Mouse (Mus musculus): ENCODE data around the gene 2310030G06Rik.

2310030G06Rik gene

GRCm38 (mm10) chr9:50698418-50699409, 47.6 kb downstream of the 2310030G06Rik start:
- peak; percentile 30 for DNase-seq (ENCODE audit: low read depth, low spot score)
- no peaks in the 10 kb centered on the region for H3K36me3 ChIP-seq (ENCODE audit: control insufficient read depth, insufficient read depth, low read length, poor library complexity, severe bottlenecking)
- H3K27me3 ChIP-seq (ENCODE audit: control insufficient read depth, insufficient read depth, low read length, poor library complexity, severe bottlenecking): no peaks in the 10 kb centered on the region; the same call in 1 of the 2 replicates

GRCm38 (mm10) chr9:50697706-50698041, 48.7 kb downstream of the 2310030G06Rik start:
- no peaks in the 10 kb centered on the region for H3K36me3 ChIP-seq (ENCODE audit: control insufficient read depth, insufficient read depth, low read length, poor library complexity, severe bottlenecking)
- no peak for DNase-seq (ENCODE audit: low read depth, low spot score)
- H3K27me3 ChIP-seq (ENCODE audit: control insufficient read depth, insufficient read depth, low read length, poor library complexity, severe bottlenecking): no peaks in the 10 kb centered on the region; the same call in 1 of the 2 replicates

- Histone ChIP-seq H3K36me3 (ENCODE audit: control insufficient read depth, insufficient read depth, low read length, poor library complexity, severe bottlenecking) (no peaks in the 10 kb centered on the region), H3K27me3 (ENCODE audit: control insufficient read depth, insufficient read depth, low read length, poor library complexity, severe bottlenecking) (no peaks in the 10 kb centered on the region; the same call in 1 of the 2 replicates)
- DNase-seq (ENCODE audit: low read depth, low spot score): no peak
Measured at GRCm38 (mm10) chr9:50696851-50697705, 49.3 kb downstream of the 2310030G06Rik start.

- DNase-seq (ENCODE audit: low read depth, low spot score): no peak
Measured at GRCm38 (mm10) chr9:50695153-50695552, 51.2 kb downstream of the 2310030G06Rik start.

GRCm38 (mm10) chr9:50693631-50694030, 52.7 kb downstream of the 2310030G06Rik start:
- Histone ChIP-seq H3K27me3 (ENCODE audit: control insufficient read depth, insufficient read depth, low read length, poor library complexity, severe bottlenecking) (no peaks in the 10 kb centered on the region; the same call in 1 of the 2 replicates), H3K36me3 (ENCODE audit: control insufficient read depth, insufficient read depth, low read length, poor library complexity, severe bottlenecking) (no peaks in the 10 kb centered on the region)
- DNase-seq (ENCODE audit: low read depth, low spot score): peak; percentile 50

More at GRCm38 (mm10) chr9:50695153-50695552, 51.2 kb downstream of the 2310030G06Rik start:
- H3K27me3 ChIP-seq (ENCODE audit: control insufficient read depth, insufficient read depth, low read length, poor library complexity, severe bottlenecking): no peaks in the 10 kb centered on the region; the same call in 1 of the 2 replicates
- no peaks in the 10 kb centered on the region for H3K36me3 ChIP-seq (ENCODE audit: control insufficient read depth, insufficient read depth, low read length, poor library complexity, severe bottlenecking)

GRCm38 (mm10) chr9:50692626-50693580, 53.4 kb downstream of the 2310030G06Rik start:
- Histone ChIP-seq H3K27me3 (ENCODE audit: control insufficient read depth, insufficient read depth, low read length, poor library complexity, severe bottlenecking) (no peaks in the 10 kb centered on the region; the same call in 1 of the 2 replicates), H3K36me3 (ENCODE audit: control insufficient read depth, insufficient read depth, low read length, poor library complexity, severe bottlenecking) (no peaks in the 10 kb centered on the region)
- no peak for DNase-seq (ENCODE audit: low read depth, low spot score)

Data from splenic B cell, adult 2 months (primary cell).